Mouse (Mus musculus): Measurements from ENCODE around the gene Zfand2a. TPM values are rescaled to one million over a fixed set of nuclear protein-coding genes. Genes with fewer than 3 reads are reported as not detected.

The Zfand2a gene
- polyA plus RNA-seq, 1 experiment, result 12.4 TPM

DNA sequence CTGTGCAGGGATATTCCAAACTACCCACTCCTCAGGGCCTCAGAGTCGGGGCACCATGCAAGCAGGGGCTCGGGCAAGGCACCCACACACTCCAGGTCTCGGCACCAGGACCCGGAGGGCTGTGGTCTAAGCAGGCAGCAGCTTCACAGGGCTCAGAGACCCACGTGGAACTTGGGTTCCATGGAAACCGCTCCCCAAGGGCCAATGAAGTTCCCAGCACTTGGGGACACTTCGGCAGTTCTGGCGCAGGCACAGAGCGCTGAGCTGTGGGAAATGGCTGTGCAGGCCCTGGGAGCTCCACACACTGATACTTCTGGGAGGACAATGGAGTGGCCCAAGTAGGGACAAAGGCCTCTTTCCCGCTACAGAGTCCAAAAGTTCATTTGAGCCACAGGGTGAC, 31.3 kb downstream of the Zfand2a start:
- Histone ChIP-seq H3K36me3 (ENCODE audit: control insufficient read depth, insufficient read depth, low read length) (no peaks in the 10 kb centered on the region), H3K27me3 (replicated peaks; ENCODE audit: control insufficient read depth, insufficient read depth, low read length) (no peaks in the 10 kb centered on the region), H3K4me1 (ENCODE audit: control insufficient read depth, insufficient read depth, low read length) (no peaks in the 10 kb centered on the region), H3K27ac (ENCODE audit: insufficient read depth, low read depth, low read length) (no peak overlapping the region), H3K4me3 (ENCODE audit: insufficient read depth, low read depth, low read length) (no peak overlapping the region)
- 84% methylated on average over 10 of the region's 10 CpGs for WGBS
- DNase-seq, result peak; percentile 41
- no peak for TF ChIP-seq POLR2A (IDR thresholded peaks at IDR 0.05; ENCODE audit: low read depth, low read length)
- TF ChIP-seq CTCF (conservative IDR thresholded peaks at IDR 0.05; ENCODE audit: insufficient read depth, insufficient read length, low read depth, low read length), result no peak

GRCm38 (mm10) chr5:139449926-139450325, 34.4 kb downstream of the Zfand2a start:
- 50% methylated on average over 4 of the region's 4 CpGs for WGBS
- Histone ChIP-seq H3K27me3 (replicated peaks; ENCODE audit: control insufficient read depth, insufficient read depth, low read length) (no peaks in the 10 kb centered on the region), H3K4me3 (ENCODE audit: insufficient read depth, low read depth, low read length) (no peak overlapping the region), H3K27ac (ENCODE audit: insufficient read depth, low read depth, low read length) (no peak overlapping the region), H3K36me3 (ENCODE audit: control insufficient read depth, insufficient read depth, low read length) (no peaks in the 10 kb centered on the region), H3K4me1 (ENCODE audit: control insufficient read depth, insufficient read depth, low read length) (no peaks in the 10 kb centered on the region)
- TF ChIP-seq POLR2A (IDR thresholded peaks at IDR 0.05; ENCODE audit: low read depth, low read length), result no peak
- no peak for TF ChIP-seq CTCF (conservative IDR thresholded peaks at IDR 0.05; ENCODE audit: insufficient read depth, insufficient read length, low read depth, low read length)
- DNase-seq, result no peak

DNA sequence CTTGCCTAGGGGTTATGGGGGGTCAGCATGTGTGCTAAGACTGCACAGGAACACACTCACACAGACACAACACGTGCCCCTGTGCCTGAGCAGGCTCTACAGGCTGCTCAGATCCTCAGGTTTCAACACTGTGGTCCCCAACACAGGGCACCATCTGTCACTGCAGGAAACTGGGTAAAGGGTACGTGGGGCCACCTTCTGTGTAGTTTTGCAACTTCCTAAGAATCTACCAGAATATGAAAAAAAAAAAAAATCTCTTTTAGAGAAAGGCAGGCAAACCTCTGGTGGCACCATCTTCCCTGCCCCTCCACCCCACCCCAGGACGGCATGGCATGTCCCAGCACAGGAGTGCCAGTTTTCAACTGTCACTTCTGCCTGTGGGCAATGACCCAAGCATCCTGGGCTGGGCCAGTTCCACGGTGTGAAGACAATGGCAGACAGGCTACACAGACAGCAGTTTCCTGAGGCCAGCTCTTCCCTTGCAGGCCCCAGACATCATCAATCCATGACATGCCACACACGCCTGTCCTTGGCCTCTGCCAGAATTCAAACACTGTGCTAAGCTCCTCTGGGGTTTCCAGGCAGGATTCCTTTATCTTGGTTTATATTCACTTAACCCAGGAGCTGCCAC, 35.1 kb downstream of the Zfand2a start:
- Histone ChIP-seq H3K27ac (ENCODE audit: insufficient read depth, low read depth, low read length) (no peak overlapping the region), H3K4me3 (ENCODE audit: insufficient read depth, low read depth, low read length) (no peak overlapping the region), H3K27me3 (replicated peaks; ENCODE audit: control insufficient read depth, insufficient read depth, low read length) (no peaks in the 10 kb centered on the region), H3K36me3 (ENCODE audit: control insufficient read depth, insufficient read depth, low read length) (no peaks in the 10 kb centered on the region), H3K4me1 (ENCODE audit: control insufficient read depth, insufficient read depth, low read length) (no peaks in the 10 kb centered on the region)
- 53% methylated on average over 5 of the region's 5 CpGs for WGBS
- TF ChIP-seq CTCF (conservative IDR thresholded peaks at IDR 0.05; ENCODE audit: insufficient read depth, insufficient read length, low read depth, low read length), result no peak
- TF ChIP-seq POLR2A (IDR thresholded peaks at IDR 0.05; ENCODE audit: low read depth, low read length), result no peak
- DNase-seq, result peak; percentile 47

- Histone ChIP-seq H3K27me3 (replicated peaks; ENCODE audit: control insufficient read depth, insufficient read depth, low read length) (no peaks in the 10 kb centered on the region), H3K4me1 (ENCODE audit: control insufficient read depth, insufficient read depth, low read length) (no peaks in the 10 kb centered on the region), H3K36me3 (ENCODE audit: control insufficient read depth, insufficient read depth, low read length) (no peaks in the 10 kb centered on the region), H3K4me3 (ENCODE audit: insufficient read depth, low read depth, low read length) (no peak overlapping the region), H3K27ac (ENCODE audit: insufficient read depth, low read depth, low read length) (no peak overlapping the region)
- TF ChIP-seq POLR2A (IDR thresholded peaks at IDR 0.05; ENCODE audit: low read depth, low read length) (no peak), CTCF (conservative IDR thresholded peaks at IDR 0.05; ENCODE audit: insufficient read depth, insufficient read length, low read depth, low read length) (no peak)
- DNase-seq, result no peak
- 68% methylated on average over 6 of the region's 6 CpGs for WGBS
Observed at GRCm38 (mm10) chr5:139448025-139448424, 36.3 kb downstream of the Zfand2a start.

DNA sequence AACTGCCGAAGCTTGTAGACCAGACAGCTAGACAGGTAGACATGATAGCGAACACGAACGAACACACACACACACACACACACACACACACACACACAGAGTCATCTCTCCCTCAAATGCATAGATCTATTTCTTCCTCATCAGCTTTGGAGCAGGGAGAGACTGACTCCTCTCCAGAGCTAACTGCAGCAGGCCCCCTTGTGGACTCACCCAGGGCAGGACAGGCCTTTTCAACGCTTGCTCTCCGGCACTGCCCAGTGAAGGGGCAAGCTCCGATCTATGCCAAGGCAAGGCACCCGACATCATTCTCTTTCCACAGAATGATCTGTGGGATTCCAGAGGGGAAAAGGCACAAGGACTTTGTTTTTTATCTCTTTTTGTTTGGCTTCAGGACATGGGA, 39.1 kb downstream of the Zfand2a start:
- 76% methylated on average over 8 of the region's 8 CpGs for WGBS

DNA sequence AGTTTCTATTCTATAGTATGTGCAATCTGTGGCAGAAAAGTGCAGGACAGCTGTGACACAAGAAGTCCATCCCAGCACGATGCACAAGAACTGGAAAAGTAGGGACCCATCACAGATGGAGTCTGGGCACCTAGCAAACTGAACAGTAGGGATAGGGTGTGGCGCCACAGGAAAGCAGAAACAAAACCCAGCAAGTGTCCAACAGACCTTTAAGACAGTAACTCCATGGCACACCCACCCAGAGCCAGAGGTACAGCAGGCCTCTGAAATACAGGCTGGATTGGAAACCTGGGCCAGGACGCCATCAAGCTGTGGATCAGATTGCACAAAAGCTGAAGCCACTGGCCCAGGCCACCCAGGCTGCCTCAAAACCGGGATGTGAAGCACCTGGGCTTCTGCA, 41.4 kb downstream of the Zfand2a start:
- H3K4me3 ChIP-seq (ENCODE audit: insufficient read depth, low read depth, low read length), result no peak overlapping the region
- no peak for DNase-seq
- no peaks in the 10 kb centered on the region for H3K4me1 ChIP-seq (ENCODE audit: control insufficient read depth, insufficient read depth, low read length)
- TF ChIP-seq CTCF (conservative IDR thresholded peaks at IDR 0.05; ENCODE audit: insufficient read depth, insufficient read length, low read depth, low read length), result no peak
- TF ChIP-seq POLR2A (IDR thresholded peaks at IDR 0.05; ENCODE audit: low read depth, low read length), result no peak
- H3K27ac ChIP-seq (ENCODE audit: insufficient read depth, low read depth, low read length), result no peak overlapping the region
- WGBS, result 74% methylated on average over 4 of the region's 4 CpGs
- H3K36me3 ChIP-seq (ENCODE audit: control insufficient read depth, insufficient read depth, low read length), result no peaks in the 10 kb centered on the region
- no peaks in the 10 kb centered on the region for H3K27me3 ChIP-seq (replicated peaks; ENCODE audit: control insufficient read depth, insufficient read depth, low read length)

More for the DNA sequence above, 39.1 kb downstream of the Zfand2a start:
- Histone ChIP-seq H3K4me3 (ENCODE audit: insufficient read depth, low read depth, low read length) (no peak overlapping the region), H3K27me3 (replicated peaks; ENCODE audit: control insufficient read depth, insufficient read depth, low read length) (no peaks in the 10 kb centered on the region), H3K27ac (ENCODE audit: insufficient read depth, low read depth, low read length) (no peak overlapping the region), H3K36me3 (ENCODE audit: control insufficient read depth, insufficient read depth, low read length) (no peaks in the 10 kb centered on the region), H3K4me1 (ENCODE audit: control insufficient read depth, insufficient read depth, low read length) (no peaks in the 10 kb centered on the region)
- no peak for DNase-seq
- TF ChIP-seq POLR2A (IDR thresholded peaks at IDR 0.05; ENCODE audit: low read depth, low read length) (no peak), CTCF (conservative IDR thresholded peaks at IDR 0.05; ENCODE audit: insufficient read depth, insufficient read length, low read depth, low read length) (no peak; the same call in 1 of the 2 replicates)

DNA sequence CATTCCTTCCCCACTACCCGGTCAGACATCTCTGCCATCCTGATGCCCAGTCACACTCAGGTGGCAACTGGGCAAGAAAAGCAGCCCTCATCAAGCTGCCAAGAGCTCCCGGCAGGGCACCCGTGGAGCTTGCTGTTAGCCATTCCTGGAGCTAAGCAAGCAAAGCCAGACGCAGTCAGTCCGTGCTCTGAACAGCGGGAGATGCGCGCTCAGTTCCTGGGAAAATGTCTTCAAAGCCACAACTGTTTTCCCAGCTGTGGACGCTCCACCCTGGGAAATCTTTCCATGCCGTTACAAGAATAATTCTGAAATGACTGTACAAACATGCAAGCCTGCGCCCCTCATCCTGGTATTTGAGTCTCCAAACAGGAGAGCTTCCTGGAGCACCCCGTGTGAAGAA, 41.9 kb downstream of the Zfand2a start:
- H3K27me3 ChIP-seq (replicated peaks; ENCODE audit: control insufficient read depth, insufficient read depth, low read length), result no peaks in the 10 kb centered on the region
- DNase-seq, result no peak
- no peaks in the 10 kb centered on the region for H3K4me1 ChIP-seq (ENCODE audit: control insufficient read depth, insufficient read depth, low read length)
- H3K4me3 ChIP-seq (ENCODE audit: insufficient read depth, low read depth, low read length), result no peak overlapping the region
- H3K36me3 ChIP-seq (ENCODE audit: control insufficient read depth, insufficient read depth, low read length), result no peaks in the 10 kb centered on the region
- H3K27ac ChIP-seq (ENCODE audit: insufficient read depth, low read depth, low read length), result no peak overlapping the region
- TF ChIP-seq CTCF (conservative IDR thresholded peaks at IDR 0.05; ENCODE audit: insufficient read depth, insufficient read length, low read depth, low read length) (no peak), POLR2A (IDR thresholded peaks at IDR 0.05; ENCODE audit: low read depth, low read length) (no peak)
- WGBS, result 68% methylated on average over 12 of the region's 12 CpGs
